Mouse (Mus musculus) lung, embryonic 14.5 days (tissue): ENCODE measurements around the gene Arhgdia. TPM values are rescaled to one million over a fixed set of nuclear protein-coding genes. Genes with fewer than 3 reads are reported as not detected.

ENCODE experiments used
- ATAC-seq: fragments of 200-750 bp; cut with Nextera tagmentation; 2 replicates; pipeline ENCODE4 v1.8.0; 2017; ENCODE audit warnings: mild to moderate bottlenecking, moderate TSS enrichment, moderate library complexity; ENCODE audit not compliant: insufficient read depth
- DNase-seq: peaks from one replicate; pipeline ENCODE4 v3.0.0-alpha.2; 2015
- H3K27ac ChIP-seq: fragments of 300-500 bp; sonication (generic); 2 replicates; pipeline ENCODE4 v1.5.1; 2014; ENCODE audit warnings: low read depth, mild to moderate bottlenecking, moderate library complexity
- H3K27me3 ChIP-seq: fragments of 300-500 bp; sonication (generic); 2 replicates; pipeline ENCODE4 v1.6.1; 2014; ENCODE audit warnings: low read length, control low read depth; ENCODE audit not compliant: insufficient read depth
- H3K36me3 ChIP-seq: fragments of 300-500 bp; sonication (generic); 2 replicates; pipeline ENCODE4 v1.6.1; 2014; ENCODE audit warnings: control low read depth; ENCODE audit not compliant: insufficient read depth
- H3K4me1 ChIP-seq: fragments of 300-500 bp; sonication (generic); 2 replicates; pipeline ENCODE4 v1.6.1; 2014; ENCODE audit warnings: antibody characterized with exemption, control low read depth; ENCODE audit not compliant: insufficient read depth
- H3K4me2 ChIP-seq: fragments of 300-500 bp; sonication (generic); 2 replicates; pipeline ENCODE4 v1.6.1; 2014; ENCODE audit warnings: mild to moderate bottlenecking
- H3K4me3 ChIP-seq: fragments of 300-500 bp; sonication (generic); 2 replicates; pipeline ENCODE4 v1.5.1; 2014; ENCODE audit warnings: low read depth, low read length
- H3K9ac ChIP-seq: fragments of 300-500 bp; sonication (generic); 2 replicates; pipeline ENCODE4 v1.6.1; 2014
- H3K9me3 ChIP-seq: fragments of 300-500 bp; sonication (generic); 2 replicates; pipeline ENCODE4 v1.6.1; 2016; ENCODE audit warnings: low read depth, low read length, control low read depth
- CTCF ChIP-seq: IDR thresholded peaks from 2 replicates; pipeline ENCODE4 v1.5.1; 2016; ENCODE audit warnings: antibody characterized with exemption, low read depth
- WGBS: fragments of 180-500 bp; shearing (Covaris S2); extraction: QIAGEN DNeasy Blood & Tissue Kit; methylation state at CpG from one replicate; pipeline ENCODE4 v1.1.7; 2014; 5-methylcytosine and 5-hydroxymethylcytosine counted together
- polyA plus RNA-seq: library from polyadenylated mRNA; unstranded; fragments of >200 nt; fragmentation: Nextera tagmentation; extraction: Ambion mirVana; gene quantifications from 2 replicates; pipeline ENCODE4 v1.2.1, GENCODE M21; 2014

Gene Arhgdia
- polyA plus RNA-seq, 1 experiment from 2014 or later, result 734 TPM

GRCm38 (mm10) chr11:120549168-120549945 is 32.1 kb downstream of the Arhgdia start, which contains the start of gene Mcrip1:
TSS of gene Mcrip1 (minus strand) at chr11:120549727.
- H3K27me3 ChIP-seq, result no peaks in the 10 kb centered on the region
- H3K4me2 ChIP-seq, result peak within 1 kb of the TSS; percentile 96
- no peak for TF ChIP-seq CTCF
- H3K9ac ChIP-seq, result peak within 1 kb of the TSS; percentile 95
- peak; percentile 85 for ATAC-seq
- WGBS, result under 1% methylated on average over 73 of the region's 87 CpGs
- no peaks in the 10 kb centered on the region for H3K9me3 ChIP-seq
- peaks cover 19% of the 10 kb centered on the region for H3K36me3 ChIP-seq
- peaks cover 14% of the 10 kb centered on the region for H3K4me1 ChIP-seq
- H3K27ac ChIP-seq, result peak within 1 kb of the TSS; percentile 96
- H3K4me3 ChIP-seq, result peak within 1 kb of the TSS; percentile 98
- peak; percentile 96 for DNase-seq

GRCm38 (mm10) chr11:120548786-120549167 is 32.6 kb downstream of the Arhgdia start:
- ATAC-seq (no peak), DNase-seq (no peak)
- peak overlapping the region; percentile 96 for H3K4me2 ChIP-seq
- TF ChIP-seq CTCF, result no peak
- peak overlapping the region; percentile 95 for H3K9ac ChIP-seq
- peaks cover 25% of the 10 kb centered on the region for H3K36me3 ChIP-seq
- 16% methylated on average over 7 of the region's 7 CpGs for WGBS
- peak overlapping the region; percentile 98 for H3K4me3 ChIP-seq
- H3K4me1 ChIP-seq, result peaks cover 14% of the 10 kb centered on the region
- peak overlapping the region; percentile 96 for H3K27ac ChIP-seq
- H3K9me3 ChIP-seq, result no peaks in the 10 kb centered on the region
- no peaks in the 10 kb centered on the region for H3K27me3 ChIP-seq

- ATAC-seq (no peak), DNase-seq (no peak)
- H3K9me3 ChIP-seq, result no peaks in the 10 kb centered on the region
- H3K4me2 ChIP-seq, result peak overlapping the region; percentile 96
- H3K27ac ChIP-seq, result no peak overlapping the region
- peak overlapping the region; percentile 95 for H3K9ac ChIP-seq
- 79% methylated on average over 3 of the region's 3 CpGs for WGBS
- H3K4me1 ChIP-seq, result peaks cover 14% of the 10 kb centered on the region
- peaks cover 31% of the 10 kb centered on the region for H3K36me3 ChIP-seq
- TF ChIP-seq CTCF, result no peak
- H3K27me3 ChIP-seq, result no peaks in the 10 kb centered on the region
- H3K4me3 ChIP-seq, result peak overlapping the region; percentile 98
These were observed 33.2 kb downstream of the Arhgdia start for GRCm38 (mm10) chr11:120548214-120548613.

- TF ChIP-seq CTCF, result peak; percentile 21; the same call in 1 of the 2 replicates
- ATAC-seq (no peak), DNase-seq (peak; percentile 35)
- Histone ChIP-seq H3K36me3 (peaks cover 38% of the 10 kb centered on the region), H3K4me1 (peaks cover 14% of the 10 kb centered on the region), H3K9me3 (no peaks in the 10 kb centered on the region), H3K4me3 (no peak overlapping the region), H3K27ac (no peak overlapping the region), H3K4me2 (no peak overlapping the region), H3K27me3 (no peaks in the 10 kb centered on the region), H3K9ac (no peak overlapping the region; the same call in 1 of the 2 replicates)
- 58% methylated on average over 2 of the region's 2 CpGs for WGBS
These were observed 34.0 kb downstream of the Arhgdia start for GRCm38 (mm10) chr11:120547469-120547868.

- Histone ChIP-seq H3K4me1 (peaks cover 14% of the 10 kb centered on the region), H3K36me3 (peaks cover 48% of the 10 kb centered on the region), H3K27me3 (no peaks in the 10 kb centered on the region), H3K9ac (no peak overlapping the region), H3K27ac (no peak overlapping the region), H3K4me3 (no peak overlapping the region), H3K4me2 (no peak overlapping the region), H3K9me3 (no peaks in the 10 kb centered on the region)
- ATAC-seq, result no peak
- TF ChIP-seq CTCF, result no peak
- 87% methylated on average over 3 of the region's 3 CpGs for WGBS
- DNase-seq, result no peak
These were observed 35.5 kb downstream of the Arhgdia start for GRCm38 (mm10) chr11:120545964-120546363.

GRCm38 (mm10) chr11:120542376-120542775 is 39.0 kb downstream of the Arhgdia start:
- H3K9ac ChIP-seq, result no peak overlapping the region
- H3K4me2 ChIP-seq, result no peak overlapping the region
- no peak overlapping the region for H3K27ac ChIP-seq
- ATAC-seq (no peak), DNase-seq (no peak)
- H3K4me3 ChIP-seq, result no peak overlapping the region
- 81% methylated on average over 6 of the region's 6 CpGs for WGBS
- TF ChIP-seq CTCF, result no peak
- no peaks in the 10 kb centered on the region for H3K27me3 ChIP-seq
- peaks cover 6% of the 10 kb centered on the region for H3K4me1 ChIP-seq
- peaks cover 48% of the 10 kb centered on the region for H3K36me3 ChIP-seq
- H3K9me3 ChIP-seq, result no peaks in the 10 kb centered on the region

GRCm38 (mm10) chr11:120541907-120542306 is 39.5 kb downstream of the Arhgdia start:
- Histone ChIP-seq H3K27ac (no peak overlapping the region), H3K9ac (no peak overlapping the region), H3K4me1 (peaks cover 6% of the 10 kb centered on the region), H3K4me3 (no peak overlapping the region), H3K4me2 (no peak overlapping the region), H3K36me3 (peaks cover 48% of the 10 kb centered on the region), H3K27me3 (no peaks in the 10 kb centered on the region), H3K9me3 (no peaks in the 10 kb centered on the region)
- TF ChIP-seq CTCF, result peak; percentile 58
- WGBS, result 36% methylated on average over 4 of the region's 4 CpGs
- DNase-seq, result peak; percentile 36
- ATAC-seq, result no peak
